Mouse (Mus musculus): ENCODE data around the gene Pdcd1lg2.

Pdcd1lg2 gene

DNA sequence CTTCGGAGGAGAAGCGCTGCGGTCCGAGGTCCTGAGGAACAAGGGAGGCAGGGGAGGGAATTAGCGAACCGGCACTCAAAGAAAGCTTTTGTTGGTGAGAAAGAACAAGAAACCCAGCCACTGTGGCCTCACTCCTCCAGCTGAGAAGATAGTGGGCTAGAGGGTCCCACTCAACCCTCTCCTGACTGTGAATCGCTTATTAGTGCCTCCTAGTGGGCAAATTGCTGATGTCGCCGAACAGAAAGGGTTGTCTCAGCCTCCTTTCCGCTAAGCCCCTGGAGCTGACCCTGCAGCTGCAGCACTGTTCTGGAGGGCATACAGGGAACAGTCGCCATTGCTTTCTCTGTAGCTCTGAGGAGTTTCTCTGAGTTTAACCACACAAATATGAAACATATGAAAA, 90.4 kb downstream of the Pdcd1lg2 start:
- DNase-seq = peak; percentile 45 to 63

DNA sequence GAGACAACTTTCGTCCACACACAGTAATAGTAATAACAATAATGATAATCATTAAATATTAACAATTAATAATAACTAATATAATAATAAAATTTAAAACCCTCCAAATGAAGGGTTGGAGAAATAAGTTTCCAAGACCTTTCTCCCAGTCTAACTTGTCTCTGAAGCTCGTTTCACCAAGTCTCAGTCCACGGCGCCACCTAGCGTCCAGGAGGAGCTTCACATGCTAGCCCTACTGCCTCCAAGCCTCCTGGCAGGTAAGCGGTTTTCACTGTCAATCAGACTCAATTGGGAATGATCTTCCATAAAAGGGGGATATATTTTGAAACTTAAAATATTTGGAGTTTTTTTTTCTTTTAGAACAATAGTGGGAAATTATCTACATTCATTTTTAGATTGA, 90.8 kb downstream of the Pdcd1lg2 start:
- DNase-seq = peak; percentile 80

DNA sequence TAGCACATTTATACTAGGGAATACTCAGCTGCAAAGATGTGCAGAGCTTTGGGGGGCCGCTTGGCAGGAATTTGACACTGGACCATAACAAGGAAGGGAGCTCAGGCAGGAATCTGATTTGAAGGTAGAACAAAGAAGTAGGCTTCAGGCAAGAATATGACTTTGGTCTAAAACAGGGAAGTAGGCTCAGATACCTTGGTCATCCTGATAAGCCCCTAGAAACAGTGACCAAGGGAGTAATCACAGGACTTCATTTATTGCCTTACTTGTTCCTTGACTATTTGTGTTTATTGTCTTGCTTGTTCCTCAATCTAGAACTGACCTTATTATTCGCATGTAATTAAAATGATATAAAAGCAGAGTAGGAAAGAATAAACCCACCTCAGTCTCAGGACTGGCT, 93.4 kb downstream of the Pdcd1lg2 start:
- no peak for DNase-seq

DNA sequence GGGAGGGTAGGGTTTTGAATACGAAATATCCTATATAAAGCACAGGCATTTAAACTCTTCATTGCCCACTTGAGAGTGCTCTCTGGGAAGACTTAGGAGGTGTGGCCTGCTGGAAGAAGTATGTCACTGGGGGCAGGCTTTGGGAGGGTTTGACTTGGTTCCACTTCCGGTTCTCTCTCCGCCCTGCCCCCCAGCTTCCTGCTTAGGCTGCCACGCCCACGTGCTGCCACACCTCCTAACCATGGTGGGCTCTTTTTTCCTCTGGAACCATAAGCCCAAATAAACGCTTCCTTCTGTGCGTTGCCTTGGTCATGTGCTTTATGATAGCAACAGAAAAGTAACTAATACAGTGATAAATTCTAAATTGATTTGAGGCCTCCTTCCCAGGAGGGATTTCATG, 94.9 kb downstream of the Pdcd1lg2 start:
- peak in 1 of 2 experiments; percentile 37 for DNase-seq

DNA sequence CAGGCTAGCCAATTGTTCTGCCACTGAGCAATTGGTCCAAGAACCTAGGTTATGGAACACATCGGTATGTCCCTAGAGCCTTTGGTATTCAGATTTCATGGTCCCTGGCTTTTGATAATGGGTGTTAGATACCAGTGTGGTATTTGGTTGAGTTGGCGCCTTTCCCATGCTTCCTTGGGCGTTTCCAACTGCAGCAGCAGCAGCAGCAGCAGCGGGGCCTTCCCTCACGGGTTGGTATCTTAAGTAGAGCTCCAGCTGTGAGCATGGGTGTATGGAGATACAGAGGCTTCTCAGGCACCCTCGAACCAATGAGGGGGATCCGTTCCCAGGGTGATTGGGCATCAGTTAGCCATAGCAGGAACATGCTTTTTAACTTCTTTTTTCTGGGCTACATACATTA, 97.5 kb downstream of the Pdcd1lg2 start:
- no peak for DNase-seq

DNA sequence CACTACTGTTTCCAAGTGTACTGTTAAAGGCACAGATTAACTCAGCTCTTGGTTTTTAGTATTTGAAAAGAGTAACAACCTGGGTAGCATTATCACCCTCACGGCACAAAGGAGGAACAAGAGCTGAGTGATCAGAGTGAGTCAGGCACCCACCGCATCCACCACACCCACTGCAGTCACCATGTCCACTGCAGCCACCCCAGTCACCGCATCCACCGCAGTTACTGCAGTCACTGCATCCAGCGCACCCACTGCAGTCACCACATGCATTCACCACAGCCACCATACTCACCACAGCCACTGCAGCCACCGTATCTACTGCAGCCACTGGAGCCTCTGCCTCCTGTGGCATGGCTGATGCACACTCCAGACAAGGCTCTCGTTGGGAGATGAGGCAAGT, 99.1 kb downstream of the Pdcd1lg2 start:
- no peak for DNase-seq

DNA sequence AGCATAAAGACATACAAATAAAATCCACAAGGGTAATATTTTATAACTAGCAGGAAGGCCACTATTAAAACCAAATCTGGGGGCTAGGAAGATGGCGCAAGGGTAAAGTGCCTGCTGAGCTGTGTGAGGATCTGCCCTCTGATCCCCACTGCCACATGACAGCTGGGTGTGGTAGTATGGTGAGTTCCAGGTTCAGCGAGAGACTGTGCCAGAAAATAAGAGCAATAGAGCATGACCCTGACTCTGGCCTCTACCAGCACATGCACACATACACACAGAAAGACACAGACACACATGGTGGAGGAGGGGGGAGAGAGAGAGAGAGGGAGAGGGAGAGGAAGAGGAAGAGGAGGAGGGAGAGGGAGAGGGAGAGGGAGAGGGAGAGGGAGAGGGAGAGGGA, 101.1 kb downstream of the Pdcd1lg2 start:
- DNase-seq = no peak

DNA sequence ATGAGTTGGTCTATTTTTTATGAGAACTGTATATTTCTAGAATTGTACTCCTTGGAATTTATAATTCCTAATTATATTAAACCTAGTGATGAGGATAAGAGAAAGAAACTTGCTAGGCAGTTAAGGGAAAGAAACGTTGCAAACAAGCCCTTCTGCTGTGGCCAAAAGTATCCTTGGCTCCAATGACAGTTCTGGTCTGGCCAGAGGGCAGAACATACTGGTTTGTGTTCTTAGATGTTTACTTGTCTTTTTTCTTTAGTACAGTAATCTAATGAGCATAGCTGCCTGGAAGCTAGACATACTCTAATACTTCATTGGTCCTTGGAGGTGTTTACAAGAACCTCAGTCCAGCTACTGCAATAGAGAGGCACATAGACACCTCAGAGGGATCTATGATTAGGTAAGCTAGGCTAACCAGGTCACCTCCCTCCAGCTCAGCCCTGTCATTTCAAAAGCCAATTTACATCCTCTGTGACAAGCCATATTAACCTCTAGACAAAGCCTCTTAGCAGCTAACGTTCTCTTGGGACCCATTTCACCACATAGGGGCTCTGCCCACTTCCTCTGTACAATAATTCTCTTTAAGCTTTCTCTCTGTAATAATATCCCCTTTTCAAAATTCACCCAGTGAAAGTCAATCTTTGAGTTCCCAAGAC, 102.5 kb downstream of the Pdcd1lg2 start:
- DNase-seq = no peak

DNA sequence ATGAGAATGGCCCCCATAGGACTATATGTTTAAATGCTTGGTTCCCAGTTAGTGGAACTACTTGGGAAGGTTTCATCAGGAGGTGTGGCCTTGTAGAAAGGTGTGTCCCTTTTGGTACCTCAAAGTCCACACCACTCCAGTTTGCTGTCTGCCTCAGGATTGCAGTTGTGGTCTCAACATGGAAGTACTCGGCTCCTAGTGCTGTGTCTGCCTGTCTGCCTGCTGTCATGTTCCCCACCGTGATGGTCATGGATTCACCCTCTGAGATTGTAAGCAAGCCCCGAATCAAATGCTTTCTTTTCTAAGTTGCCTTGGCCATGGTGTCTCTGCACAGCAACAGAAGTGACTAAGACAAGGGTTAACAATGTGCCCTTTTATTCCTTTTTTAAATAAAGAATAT, 103.4 kb downstream of the Pdcd1lg2 start:
- DNase-seq = no peak

DNA sequence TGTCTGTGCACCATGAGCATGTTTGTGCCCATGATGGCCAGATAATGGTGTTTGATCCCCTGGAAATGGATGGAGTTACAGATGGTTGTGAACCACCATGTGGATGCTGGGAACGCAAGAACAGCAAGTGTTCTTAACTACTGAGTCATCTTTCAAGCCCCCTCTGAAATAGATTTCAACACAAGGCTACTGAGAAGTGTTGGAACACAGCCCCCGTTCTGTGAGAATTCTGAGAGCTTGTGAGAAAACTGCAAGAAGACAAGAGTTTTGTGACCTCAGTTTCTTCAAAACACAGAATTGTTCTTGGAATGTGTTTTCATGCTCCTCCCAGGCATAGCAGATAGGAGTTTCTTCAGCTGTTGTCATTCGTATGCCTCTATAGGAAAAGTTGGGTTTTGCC, 104.7 kb downstream of the Pdcd1lg2 start:
- no peak for DNase-seq

DNA sequence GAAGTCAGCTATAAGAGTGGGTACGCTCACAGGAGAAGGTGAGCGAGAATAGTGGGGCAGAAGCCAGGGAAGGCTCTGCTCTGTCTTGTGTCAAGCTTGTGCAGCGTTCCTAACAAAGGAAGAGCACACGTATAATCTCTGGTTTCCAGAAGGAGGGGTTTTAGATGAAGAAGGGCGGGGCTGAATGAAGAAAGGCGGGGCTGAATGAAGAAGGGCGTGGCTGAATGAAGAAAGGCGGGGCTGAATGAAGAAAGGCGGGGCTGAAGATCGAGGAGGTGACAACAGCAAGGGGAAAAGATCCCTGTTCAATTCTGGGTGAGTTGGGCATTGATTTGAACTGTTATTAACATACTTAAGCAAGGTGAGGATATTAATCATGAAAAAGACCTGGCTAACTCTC, 105.3 kb downstream of the Pdcd1lg2 start:
- DNase-seq = no peak

DNA sequence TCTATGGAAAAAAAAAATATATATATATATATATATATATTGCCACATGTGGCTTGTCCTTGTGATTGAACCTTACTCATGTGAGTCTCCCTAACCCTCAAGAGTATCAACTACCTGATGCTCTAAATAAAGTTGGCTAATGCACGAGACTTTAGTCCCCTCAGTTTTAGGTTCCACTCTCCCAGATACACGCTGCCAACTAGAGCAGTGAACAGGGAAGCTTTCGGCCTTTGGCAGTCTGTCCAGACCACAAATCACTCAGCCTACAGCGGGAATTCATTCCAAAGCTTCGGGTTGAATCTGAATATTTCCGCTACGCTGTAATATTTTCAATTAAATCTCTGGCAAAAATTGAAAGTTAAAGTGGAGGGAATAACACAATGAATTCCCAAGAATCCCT, 107.7 kb downstream of the Pdcd1lg2 start:
- DNase-seq = no peak

DNA sequence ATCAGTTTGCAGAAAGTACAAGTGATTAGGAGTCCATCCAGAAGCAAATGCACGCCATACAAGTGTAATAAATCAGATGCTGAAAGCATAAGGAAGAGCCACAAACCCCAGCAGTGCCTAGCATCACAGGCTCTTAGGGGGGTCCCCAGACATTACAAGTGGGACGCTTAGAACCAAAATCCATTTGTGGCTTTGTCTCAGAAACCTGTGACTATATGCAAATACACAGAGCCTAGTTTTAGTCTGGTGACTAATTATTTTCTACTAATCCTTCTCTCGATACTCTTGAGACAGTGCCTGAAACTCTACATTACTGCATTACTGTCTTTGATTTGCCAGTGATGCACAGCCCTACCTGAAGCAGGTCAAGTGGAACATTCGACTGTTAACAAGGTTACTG, 108.2 kb downstream of the Pdcd1lg2 start:
- no peak for DNase-seq
